Mouse (Mus musculus) thymus, adult 2 months (tissue): ENCODE measurements at regions not wholly inside any gene's neighbourhood (a gene's known extent, or its start where the extent isn't known, plus 50 kb on each side); places are given as distances from the start of the nearest gene placed in this dataset.

Experiments used
- CTCF ChIP-seq: fragments of 200-500 bp; IDR thresholded peaks from 2 replicates; pipeline ENCODE4 v1.5.1; 2012; ENCODE audit warnings: mild to moderate bottlenecking, control low read depth, low read length, moderate library complexity, borderline replicate concordance; ENCODE audit not compliant: control insufficient read depth, poor library complexity, insufficient read depth; ENCODE audit errors: extremely low read depth
- POLR2A ChIP-seq: fragments of 200-500 bp; IDR thresholded peaks from 2 replicates; pipeline ENCODE4 v1.6.1; 2012; ENCODE audit warnings: mild to moderate bottlenecking, low read length, control low read depth, moderate library complexity; ENCODE audit not compliant: control insufficient read depth, poor library complexity, insufficient read depth; ENCODE audit errors: extremely low read depth

DNA sequence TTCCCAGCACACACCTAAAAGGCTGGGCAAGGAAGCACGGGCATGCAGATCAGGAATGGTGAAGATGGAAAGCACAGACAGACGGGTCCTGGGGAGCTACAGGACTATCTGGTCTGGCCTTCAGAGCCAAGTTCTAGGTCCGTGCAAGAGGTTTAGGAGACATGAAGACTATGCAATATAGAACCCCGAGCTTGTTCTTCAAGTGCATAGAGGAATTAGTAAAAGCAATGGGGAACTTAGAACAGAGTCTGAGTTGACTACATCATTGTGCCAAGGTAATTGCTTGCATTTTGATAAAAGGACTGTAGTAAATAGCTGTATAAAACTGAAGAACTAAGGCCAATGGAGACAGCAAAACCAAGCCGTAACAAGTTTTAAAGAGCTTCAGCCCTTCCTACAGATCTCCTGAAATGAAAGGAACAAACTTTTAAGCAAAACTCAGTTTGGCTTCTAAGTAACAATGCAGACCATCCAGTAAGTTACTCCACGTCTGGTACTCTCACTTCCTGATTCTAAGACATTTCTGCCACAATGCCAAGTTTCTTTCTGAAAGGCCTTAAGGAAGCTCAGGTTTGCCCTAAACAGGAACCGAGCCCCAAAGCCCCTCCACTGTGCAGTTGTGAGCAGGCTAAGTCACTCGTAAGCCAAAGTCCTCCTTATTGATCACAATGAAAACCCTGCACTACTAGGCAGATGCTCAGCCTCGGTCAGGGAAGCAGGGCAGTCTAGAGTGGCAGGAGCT is 234.0 kb upstream of the Smim15 start:
- TF ChIP-seq CTCF = no peak
- no peak for TF ChIP-seq POLR2A
